Mouse (Mus musculus): ENCODE measurements around the gene Spc25.

Spc25 gene

DNA sequence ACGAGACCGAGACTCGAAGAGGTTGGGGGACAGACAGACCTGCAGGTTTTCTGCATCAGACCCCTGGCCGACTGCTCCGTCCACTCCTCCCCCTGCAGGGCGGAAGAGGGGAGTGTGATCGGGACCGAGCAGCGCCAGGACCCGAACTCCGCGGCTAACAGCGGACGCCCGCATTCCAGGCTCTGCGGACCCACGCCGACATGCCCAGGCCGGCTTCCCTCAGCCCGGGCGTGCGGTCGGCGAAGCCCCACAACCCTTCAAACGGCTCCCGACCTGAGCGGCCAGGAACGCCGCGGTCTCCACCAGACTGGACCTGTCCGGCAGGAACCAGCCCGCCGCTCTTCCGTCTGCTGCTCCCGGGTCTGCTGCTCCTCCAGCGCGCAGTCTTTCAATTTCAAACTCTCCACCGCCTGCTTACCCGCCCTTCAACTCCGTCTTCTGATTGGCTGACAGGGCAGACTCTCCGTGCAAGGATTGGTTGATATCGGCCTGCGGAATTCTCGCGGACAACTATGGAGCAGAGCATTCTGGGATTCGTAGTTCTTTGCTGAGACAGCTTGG lies at the start of gene Spc25:
TSS of gene Spc25 (minus strand) at position 404 of the 561 bp plus-strand sequence.
- DNase-seq: peak; percentile 95

GRCm38 (mm10) chr2:69248221-69248755 lies 42.3 kb upstream of the Spc25 start:
- no peak for DNase-seq

- no peak for DNase-seq
Measured at GRCm38 (mm10) chr2:69247081-69247480, 41.1 kb upstream of the Spc25 start.

GRCm38 (mm10) chr2:69244924-69245323 lies 38.9 kb upstream of the Spc25 start:
- DNase-seq: no peak

DNA sequence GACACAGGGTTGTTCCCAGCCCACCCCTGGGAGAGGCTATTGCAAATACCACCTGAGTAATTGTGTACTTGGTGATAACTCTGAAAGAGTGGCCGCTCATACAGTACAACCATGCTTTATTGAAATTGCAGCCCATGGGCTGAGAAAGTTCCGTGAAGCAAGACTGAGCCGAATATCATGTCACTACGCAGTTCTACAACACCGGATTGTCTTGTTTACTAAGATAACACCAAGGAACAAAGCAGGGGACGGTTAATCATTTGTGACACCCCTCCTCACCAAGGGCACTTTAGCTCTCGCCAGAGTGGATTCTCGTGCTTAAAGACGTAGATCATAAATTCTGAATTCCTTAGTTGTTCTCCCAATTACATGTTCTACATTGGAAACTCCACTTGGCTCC lies 33.3 kb upstream of the Spc25 start:
- DNase-seq: no peak

GRCm38 (mm10) chr2:69234976-69235678 lies 29.1 kb upstream of the Spc25 start:
- DNase-seq: no peak

- DNase-seq: no peak
Measured at GRCm38 (mm10) chr2:69232101-69232500, 26.1 kb upstream of the Spc25 start.

- DNase-seq: no peak
Measured at GRCm38 (mm10) chr2:69230137-69230536, 24.1 kb upstream of the Spc25 start.

GRCm38 (mm10) chr2:69228635-69229034 lies 22.6 kb upstream of the Spc25 start:
- no peak for DNase-seq

GRCm38 (mm10) chr2:69226876-69227275 lies 20.9 kb upstream of the Spc25 start:
- DNase-seq: no peak

DNA sequence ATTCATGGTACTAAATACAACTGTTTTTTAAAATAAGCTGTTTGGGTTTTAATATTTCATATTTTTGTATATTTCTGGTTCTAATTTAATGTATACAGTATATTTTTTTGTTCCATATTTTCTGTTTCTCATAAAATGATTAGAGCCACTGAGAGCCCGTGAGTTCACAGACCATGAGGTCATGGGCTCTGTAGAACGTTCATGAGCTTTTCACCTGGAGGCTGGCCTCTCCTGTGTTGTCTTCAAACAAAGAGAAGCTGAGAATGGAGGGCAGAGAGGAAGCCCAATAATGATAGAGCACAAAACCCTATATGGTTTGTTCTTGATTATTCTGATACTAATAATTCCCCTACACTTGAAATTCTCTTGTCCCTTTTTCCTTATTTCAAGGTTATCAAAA lies 18.7 kb upstream of the Spc25 start:
- DNase-seq: no peak

GRCm38 (mm10) chr2:69222815-69223214 lies 16.8 kb upstream of the Spc25 start:
- no peak for DNase-seq

GRCm38 (mm10) chr2:69221868-69222416 lies 15.9 kb upstream of the Spc25 start:
- DNase-seq: no peak

DNA sequence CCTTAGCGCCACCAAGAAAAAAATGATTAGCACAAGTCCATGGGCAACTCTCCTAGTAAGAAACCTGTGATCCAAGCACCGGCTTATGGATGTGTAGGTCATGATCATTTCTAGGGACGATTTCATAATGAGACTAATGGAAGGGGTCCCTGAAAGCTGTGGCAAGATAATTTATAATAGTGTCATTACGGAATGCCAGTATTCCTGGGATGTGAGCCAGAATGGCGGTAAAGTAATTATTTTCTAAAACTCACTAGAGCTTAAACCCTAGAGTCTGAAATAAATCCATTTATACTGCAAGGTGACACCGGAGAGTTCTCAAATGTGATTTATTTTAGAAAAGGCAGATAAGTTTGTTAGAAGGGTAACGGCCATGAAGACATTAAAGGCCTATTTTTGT lies 9.2 kb upstream of the Spc25 start:
- DNase-seq: no peak

DNA sequence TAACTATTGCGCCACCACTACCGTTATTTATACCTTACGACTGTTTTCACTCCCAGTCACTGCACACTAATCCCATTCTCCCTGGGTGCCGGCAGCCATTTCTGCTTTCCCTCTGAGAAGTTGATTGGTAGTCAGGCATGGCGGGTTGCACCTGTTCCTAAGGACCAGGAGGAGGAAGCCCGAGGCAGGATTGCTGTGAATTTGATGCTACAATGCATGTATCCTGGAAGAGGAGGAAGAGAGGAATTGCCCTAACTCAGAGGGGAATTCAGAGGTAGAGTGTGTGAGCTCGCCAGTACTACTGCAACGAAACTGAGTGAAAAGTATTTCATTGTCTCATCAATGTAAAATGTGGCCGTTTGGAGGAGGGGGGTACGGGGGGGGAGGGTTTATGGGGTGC lies 6.7 kb upstream of the Spc25 start:
- no peak for DNase-seq

- no peak for DNase-seq
Measured at GRCm38 (mm10) chr2:69210773-69211172, 4.8 kb upstream of the Spc25 start, which contains the start of gene G6pc2. G6pc2 (plus strand) TSS chr2:69211073.

- no peak for DNase-seq
Measured at GRCm38 (mm10) chr2:69209684-69210083, 3.7 kb upstream of the Spc25 start.

DNA sequence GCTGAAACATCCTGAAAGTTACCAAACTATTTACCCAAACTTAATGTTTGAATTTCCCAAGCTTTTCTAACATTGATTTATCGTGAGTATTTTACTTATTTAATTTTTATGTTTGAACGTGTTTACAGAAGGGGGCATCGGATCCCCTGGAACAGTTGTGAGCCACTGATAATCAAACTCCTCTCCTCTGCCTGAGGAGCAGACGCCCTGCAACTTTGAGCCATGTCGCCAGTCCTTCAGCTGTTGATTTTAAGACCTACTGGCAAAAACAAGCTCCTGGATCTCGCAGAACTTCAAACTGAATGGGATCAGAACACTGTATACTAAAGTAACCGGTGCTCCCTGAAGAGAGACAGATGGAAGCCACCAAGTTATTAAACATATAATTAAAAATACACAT lies 529 bp upstream of the Spc25 start:
- DNase-seq: no peak

- peak; percentile 49 for DNase-seq
Measured at GRCm38 (mm10) chr2:69205185-69205584, 809 bp downstream of the Spc25 start.

- no peak for DNase-seq
Measured at GRCm38 (mm10) chr2:69193555-69193954, 12.4 kb downstream of the Spc25 start.

DNA sequence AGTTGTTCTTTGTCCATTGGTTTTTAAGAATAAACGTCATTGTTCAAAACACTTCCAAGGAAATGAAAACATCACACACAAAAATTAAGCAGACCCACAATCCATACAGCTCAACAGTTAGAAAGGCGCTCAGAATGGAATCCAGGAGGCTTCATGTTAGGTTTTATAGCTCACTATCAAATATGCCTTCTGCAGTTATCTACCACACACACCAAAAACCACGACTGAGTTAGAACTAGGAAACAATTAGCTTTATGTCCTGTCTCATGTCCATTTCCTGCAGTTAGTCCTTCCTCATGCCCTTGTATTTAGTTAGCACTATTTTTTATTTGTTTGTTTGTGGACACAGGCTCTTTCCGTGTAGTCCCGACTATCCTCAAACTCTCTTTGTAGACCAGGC lies 14.9 kb downstream of the Spc25 start:
- DNase-seq: no peak

DNA sequence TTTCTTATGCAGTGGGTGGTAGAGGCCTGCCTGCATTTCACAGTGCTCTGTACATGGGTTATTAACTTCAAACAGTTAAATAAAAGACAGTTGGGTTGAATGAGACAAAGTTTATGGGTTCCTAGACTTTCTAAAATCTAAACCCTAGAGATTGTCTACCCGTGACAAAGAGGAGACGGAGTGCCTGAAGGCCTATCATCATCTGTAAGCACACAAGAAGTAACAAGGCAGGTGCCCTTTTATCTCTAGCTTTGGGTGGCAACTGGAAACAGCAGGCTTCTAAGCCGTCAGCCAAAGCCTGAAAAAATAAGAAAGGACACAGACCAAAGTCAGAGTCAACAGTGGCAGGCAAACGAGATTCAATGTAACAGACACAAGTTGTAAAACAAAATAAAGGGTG lies 16.8 kb downstream of the Spc25 start:
- DNase-seq: no peak

DNA sequence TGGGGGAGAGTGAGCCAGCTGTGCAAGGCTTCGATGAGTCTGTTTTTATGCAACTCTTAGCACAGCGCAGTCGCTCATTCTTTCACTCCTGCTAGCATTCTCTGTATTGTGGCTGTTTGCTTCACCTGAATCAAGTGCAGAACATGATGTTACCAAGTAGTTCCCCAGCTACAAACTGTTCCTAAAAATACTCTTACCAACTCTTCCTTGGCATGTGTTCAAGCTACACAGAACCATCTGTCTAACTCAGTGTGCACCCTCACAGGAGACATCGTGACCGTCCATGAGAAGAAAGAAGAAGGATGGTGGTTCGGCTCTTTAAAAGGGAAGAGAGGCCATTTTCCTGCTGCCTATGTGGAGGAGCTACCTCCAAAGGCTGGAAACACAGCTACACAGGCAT lies 17.3 kb downstream of the Spc25 start:
- DNase-seq: no peak

- no peak for DNase-seq
Measured at GRCm38 (mm10) chr2:69187990-69188389, 18.0 kb downstream of the Spc25 start.

Measured in kidney, adult 11 months (tissue).